Mouse (Mus musculus) spleen, adult 18-20 months (tissue): ENCODE data around the gene Npb.
"Not testable (repeated sequence)": the region's sequence is repeated elsewhere in the genome, so short reads cannot be mapped to it uniquely, and the experiment has no call there.

Experiments used
- DNase-seq, 2 experiments: peaks; one replicate each; pipeline ENCODE4 v3.0.0; 2022; ENCODE audit warnings: mixed read lengths in 2 of 2

The Npb gene

DNA sequence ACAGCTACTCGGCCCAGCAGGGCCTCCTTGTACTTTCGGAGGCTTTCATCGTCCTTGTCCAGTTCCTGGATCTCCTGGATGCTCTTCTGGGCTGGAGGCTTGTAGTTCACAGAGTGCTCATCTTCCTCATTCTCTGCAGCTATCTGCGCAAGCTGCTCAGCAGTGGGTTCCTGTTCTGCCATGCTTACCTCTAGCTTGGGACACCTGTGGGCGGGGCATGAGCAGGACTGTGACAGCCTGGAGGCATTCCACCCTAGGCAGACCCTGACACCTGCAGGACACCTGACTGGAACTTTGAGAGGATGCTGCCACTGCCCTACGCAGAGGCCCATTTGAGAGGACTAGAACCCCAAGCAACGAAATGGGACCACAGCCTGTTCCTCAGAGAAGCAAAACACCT, 28.1 kb upstream of the Npb start:
- peak; percentile 31 to 36 for DNase-seq

DNA sequence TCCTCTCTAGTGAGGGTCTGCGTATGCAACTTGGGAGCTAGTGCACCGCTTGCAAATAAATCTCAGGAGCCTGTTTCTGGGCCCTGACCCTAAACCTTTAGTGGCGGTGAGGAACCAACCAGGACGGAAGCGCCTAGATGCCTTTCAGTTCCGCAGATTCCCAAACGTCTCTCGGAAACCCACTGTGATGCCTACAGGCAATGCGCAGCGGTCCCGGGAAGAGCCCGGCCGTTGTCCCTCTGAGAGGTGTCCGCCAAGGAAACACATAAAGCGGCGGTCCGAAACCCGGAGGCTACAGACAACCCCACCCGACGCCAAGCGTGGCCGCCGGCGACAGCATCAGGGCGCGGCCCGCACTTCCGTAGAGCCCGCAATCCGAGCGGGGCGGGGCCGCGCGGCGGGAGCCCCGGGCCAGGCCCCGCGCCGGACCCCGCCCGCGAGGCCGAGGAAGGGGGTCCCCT, 27.4 kb upstream of the Npb start:
- DNase-seq = peak; percentile 43 to 63

DNA sequence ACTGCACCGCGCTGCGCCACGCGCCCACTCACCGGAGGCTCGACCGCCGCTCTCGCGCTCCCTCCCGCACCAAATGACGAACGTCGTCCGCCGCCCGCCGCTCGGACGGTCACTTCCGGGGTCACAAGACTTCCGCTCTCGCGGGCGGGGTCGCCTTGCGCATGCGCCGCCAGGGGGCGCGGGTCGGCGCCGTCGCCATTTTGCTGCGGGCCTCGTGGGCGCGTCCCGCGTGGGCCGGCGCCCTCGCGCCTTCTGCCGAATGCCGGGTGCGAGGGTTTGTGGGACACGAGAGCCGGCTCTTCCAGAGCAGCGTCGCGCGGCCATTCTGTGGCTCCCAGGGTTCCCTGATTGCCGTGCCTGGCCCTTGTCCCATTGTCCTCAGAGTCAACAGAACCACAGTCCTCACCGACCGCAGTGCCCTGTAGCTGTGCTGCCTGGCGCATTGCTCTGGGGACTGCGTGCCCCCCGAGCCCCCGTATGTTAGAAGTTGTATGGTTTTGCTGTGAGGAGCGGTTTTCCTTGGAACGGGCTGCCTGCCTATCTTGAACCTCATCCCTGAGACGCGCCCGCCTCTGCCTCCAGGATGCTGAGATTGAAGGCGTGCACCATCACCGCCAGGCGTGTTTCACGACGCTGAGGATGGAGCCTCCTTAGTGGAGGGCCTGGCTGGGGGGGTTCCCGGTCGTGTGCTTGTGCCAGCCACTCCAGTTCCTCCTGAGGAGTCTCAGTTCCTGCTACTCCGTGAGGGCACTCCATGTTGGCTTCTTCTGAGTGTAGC, 26.6 kb upstream of the Npb start, which contains the start of gene Arhgdia:
Gene Arhgdia (minus strand): TSS at position 135 of the 778 bp plus-strand sequence.
- DNase-seq = peak; percentile 81 to 86

DNA sequence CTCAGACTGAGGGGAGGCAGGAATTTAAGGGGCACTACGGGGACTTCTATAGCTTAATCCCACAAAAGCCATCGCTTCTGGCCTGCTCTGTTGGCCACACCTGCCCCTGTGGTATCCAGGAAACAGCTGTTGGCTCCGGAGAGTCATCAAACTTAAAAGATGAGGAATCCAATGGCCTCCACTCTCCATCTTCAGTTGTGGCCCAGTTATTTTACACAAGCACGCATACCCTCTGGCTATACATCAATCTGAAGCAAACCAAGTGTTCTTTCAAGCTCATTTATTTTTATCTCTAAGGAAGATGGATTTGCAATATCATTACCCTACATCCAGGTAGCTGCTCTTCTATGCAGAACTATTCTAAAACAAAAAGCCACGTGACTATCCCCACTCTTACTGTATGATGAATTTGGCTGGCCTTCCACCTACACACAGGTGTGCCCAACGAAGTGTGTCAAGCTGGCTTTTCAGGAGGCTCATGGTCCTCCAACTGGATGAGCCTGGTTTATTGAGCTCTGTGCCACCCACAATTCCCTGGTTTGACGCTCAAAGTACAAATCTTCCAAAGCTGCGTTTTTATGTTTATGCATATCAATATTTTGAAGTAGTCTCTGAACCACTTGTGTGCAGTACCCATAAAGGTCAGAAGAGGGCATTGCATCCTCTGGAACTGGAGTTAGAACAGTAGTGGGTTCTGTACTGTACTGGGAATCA, 25.9 kb upstream of the Npb start:
- DNase-seq = peak in 1 of 2 experiments; percentile 53

DNA sequence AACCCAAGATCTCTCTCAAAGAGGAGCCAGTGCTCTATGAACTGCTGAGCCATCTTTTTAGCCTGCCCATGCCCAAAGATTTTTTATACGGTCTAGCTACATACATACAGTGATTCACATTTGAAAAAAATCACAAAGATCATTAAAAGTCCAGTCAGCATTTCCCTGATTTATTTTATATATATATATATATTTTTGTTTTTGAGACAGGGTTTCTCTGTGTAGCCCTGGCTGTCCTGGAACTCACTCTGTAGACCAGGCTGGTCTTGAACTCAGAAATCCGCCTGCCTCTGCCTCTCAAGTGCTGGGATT, 25.3 kb upstream of the Npb start:
- DNase-seq = not testable (repeated sequence)

DNA sequence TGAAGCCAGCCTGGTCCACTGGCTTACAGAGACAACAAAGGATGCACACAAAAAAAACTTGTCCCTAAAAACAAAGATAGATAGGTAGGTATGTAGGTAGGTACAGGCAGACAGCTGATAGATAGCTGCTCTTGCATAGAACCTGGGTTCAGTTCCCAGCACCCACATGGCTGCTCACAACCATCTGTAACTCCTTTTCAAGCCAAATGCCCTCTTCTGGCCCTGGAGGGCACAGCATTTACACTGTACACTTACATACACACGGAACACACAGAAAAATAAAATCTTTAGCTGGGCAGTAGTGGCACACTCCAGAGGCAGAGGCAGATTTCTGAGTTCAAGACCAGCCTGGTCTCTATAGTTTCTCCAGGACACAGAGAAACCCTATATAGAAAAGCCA, 24.3 kb upstream of the Npb start:
- DNase-seq = no peak

DNA sequence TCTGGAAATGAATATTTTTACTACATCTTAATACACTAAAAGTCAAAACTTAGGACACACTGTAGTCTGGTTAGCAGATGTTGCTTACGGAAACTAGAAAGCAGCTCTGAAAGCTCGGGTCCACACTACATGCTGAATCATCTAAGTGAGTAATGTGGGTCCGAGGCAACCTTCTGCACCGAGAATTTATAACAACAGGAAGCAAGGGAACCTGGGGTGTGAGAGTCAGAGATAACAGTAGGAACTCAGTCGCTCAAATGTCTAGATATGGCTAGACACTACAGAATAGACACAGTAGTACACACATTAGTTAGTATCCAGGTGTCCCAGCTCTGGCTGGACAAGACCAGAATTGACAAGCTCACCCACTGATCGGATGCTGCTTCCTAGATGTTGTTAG, 19.7 kb upstream of the Npb start:
- DNase-seq = no peak

DNA sequence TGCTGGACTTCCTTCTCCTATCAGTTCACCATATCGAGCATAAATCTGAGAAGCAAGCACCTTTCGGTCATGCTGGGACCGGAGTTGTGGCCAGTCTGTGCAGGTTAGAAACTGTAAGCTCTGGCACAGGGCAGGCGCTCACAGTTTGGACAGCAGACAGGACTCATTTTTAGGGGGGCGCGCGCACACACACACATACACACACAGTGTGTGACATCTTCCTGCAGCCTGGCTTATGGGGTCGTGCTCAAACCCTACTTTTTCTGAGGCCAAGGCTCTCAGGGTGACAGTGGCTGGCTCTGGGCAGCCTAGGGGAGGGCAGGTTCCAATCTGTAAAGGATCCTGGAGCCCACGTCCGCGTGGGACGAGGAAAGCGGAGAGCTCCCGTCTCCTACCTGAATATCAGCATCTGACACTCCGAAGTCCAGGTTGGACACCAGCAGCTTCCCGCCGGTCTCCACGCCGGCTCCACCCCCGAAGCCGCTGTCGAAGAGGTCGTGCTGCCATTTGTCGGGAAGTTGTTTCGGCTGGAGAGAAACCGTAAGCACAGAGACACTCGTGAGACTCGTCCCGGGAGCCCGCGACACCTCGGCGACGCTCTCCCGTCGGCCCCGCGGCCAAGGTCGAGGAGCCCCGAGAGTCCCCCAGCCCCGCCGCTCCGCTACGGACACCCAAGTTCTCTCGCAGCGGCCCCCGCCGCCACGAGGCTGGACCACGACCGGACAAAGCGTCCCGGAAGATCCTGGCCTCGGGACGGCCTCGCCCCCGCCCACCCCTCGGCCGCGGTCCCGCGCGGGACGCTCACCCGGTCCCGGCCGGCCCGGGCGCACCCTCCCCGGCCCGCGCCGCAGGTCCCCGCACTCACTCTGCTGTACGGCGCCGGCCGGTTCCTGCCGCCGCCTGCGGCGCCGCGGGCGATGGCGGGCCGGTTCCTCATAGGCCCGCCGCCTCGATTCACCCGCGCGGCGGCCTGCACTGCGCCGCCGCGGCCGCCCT, 10.7 kb upstream of the Npb start:
- DNase-seq = no peak

DNA sequence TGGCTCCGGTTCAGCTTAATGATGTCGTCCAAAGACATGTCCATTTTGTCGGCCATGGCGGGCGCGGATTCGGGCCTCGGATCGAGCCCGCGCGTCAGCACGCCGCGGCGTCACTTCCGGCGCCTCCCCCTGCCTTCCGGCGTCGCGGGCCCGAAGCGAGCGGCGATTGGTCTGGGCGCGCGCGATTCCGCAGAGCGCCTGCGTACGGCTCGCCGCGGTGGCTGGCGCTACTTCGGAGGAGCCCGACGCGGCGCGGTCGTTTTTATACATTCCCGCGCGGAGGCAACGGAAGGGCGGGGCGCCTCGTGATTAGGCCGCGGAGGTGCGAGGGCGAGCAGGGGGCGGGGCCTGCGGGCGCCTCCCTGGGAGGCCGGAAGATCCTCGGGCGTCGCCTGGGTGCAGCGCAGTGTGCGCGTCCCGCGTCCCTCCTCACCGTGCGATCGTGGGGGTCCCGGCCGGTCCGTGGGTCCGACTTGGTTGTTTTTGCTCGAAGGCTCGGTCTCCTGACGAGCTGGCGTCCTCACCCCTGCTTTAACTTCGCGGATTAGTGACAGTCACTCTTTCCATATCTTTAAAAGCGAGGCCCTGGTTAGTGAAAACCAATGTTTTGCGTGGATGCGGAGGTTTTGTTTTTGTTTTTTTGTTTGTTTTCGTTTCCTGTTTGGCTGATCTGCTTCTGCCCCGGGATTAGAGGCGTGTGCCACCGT, 9.8 kb upstream of the Npb start, which contains the start of the genes Alyref and Anapc11:
Gene Alyref (minus strand): TSS at position 83 of the 707 bp plus-strand sequence.
Gene Anapc11 (plus strand): TSS at position 139 of the 707 bp plus-strand sequence.
- DNase-seq = peak; percentile 89 to 91

DNA sequence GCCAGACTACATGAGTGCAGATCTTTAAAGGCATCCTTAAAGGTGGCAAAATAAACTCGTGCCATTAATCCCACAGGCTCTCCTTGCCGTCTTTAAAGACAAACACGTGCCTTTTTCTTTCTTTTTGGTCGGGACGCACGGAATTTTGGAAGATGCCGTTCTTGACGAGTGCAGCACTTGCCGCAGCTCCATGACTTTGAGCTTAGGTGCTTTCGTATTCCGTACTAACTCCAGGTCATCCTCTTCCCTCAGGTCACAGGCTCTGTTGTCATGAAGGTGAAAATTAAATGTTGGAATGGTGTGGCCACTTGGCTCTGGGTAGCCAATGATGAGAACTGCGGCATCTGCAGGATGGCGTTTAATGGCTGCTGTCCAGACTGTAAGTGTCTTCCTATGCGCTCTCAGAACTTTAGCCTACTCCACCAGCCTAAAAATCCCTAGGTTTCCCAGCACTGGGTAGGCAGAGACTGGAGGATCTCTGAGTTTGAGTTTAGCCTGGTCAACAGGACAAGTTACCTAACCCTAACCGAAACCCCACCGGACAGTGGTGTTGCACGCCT, 9.2 kb upstream of the Npb start:
- no peak for DNase-seq

DNA sequence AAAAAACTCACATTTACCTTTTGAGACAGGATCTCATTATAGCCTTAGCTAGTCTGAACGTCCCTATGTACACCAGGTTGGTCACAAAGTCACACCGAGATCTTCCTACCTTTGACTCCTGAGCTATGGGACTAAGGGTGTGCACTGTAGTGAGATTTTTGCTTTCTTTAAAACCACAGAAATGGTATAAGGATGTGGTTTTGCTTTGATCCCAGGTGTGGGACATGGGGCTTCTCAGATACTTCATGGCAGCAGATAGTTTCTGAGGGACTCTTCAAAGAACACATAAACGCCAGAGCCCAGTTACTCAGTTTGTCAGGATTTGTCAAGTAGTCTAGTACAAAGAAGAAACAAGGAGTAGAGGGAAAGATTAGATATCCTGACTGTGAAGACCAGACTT, 7.6 kb upstream of the Npb start:
- DNase-seq = no peak

DNA sequence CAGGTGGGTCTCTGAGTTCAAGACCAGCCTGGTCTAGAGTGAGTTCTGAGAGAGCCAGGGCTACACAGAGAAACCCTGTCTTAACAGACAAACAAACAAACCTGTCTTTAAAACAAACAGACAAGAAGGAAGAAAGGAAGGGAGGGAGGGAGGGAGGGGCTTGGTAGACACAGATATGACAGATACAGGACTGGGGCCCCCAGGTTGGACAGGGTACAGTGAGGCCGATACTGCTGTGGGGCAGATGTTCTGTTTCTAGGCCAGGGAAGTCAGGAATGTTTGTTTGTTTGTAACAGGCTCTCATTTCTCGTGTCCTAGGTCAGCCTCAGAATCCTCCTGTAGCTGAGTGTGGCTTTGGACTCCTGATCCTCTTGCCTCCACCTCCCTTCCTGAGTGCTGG, 4.7 kb upstream of the Npb start:
- DNase-seq = no peak

DNA sequence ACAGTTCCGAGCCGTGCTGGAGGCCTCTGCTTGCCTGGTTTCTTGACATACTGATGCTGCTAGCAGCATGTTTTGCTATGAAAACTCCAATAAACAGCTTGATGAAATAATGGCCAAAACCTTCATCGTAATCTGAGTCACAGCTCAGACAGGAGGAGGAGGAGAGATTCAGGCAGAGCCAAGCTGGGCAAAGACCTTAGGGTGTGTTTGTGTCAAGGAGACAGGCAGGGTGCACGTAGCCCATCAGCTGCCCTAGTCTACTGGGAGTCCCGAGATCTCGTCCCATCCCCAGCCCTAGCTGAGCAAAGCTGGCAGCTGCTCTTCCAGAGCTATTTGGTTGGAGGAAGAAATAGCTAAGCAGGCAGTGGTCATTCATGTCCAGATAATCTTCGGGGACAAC, 2.6 kb upstream of the Npb start:
- DNase-seq = no peak

DNA sequence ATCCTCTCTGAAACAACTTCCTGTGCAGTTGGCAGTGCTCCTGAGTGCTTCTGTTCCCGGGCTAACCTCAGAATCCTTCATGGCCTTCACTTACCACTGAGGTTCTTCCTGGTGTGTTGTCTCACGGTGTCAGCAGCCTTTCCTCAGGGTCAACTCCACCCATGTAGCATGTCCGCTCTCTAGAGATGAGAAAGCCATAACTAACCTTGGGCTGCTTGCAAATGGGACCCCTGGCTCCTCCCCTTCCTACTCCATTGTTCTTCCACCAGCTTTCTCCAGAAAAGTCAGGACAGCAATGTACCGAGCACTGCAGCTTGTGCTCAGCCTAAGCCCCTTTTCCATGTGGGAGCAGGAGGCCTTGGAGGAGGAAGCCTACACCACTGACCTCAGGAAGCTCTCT, 1.5 kb upstream of the Npb start:
- no peak for DNase-seq

DNA sequence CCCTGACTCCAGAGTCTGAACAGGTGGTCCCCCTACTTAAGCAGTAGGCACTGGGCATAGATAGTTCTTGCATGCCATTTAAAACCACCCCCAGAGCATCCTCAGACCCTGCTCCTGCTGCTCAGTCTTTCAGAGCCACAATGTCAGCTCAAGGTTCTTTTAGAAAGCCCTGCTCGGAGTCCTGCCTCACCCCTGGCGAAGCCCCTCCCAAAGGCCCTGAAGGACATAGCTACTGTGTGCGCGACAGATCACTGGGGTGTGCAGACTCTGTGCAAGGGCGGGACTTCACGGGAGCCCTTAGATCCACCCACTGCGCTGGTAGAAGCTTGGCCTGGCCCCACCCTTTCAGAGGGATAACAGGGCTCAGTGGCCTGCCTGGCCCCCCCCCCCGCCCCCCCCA, 973 bp downstream of the Npb start:
- no peak for DNase-seq

DNA sequence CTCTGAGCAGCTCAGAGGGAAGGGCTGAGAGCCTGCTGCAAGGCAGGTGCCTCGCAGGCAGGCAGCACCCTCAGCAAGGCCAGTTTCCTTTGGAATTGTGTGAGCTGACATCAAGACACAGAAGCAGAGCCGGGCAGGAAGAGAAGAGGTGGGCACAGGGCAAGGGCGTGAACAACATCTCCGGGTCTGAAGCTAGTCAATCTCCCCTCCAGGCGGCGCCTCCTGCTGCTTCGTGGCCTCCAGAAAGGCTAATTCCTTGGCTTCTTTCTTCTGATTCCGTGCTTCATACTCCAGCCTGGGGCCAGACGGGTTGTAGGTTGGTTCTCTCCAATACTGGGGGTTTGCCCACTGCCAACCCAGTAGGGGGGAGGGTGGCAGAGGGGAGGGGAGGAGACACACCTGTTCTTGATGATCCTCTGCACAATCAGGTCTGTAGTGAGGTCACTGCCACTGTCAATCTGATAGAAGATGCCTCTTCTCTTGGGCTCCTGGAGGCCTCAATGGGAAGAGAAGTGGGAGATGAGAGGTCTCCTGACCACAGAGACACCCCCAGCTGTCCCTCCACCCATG, 2.3 kb downstream of the Npb start:
- DNase-seq = no peak

DNA sequence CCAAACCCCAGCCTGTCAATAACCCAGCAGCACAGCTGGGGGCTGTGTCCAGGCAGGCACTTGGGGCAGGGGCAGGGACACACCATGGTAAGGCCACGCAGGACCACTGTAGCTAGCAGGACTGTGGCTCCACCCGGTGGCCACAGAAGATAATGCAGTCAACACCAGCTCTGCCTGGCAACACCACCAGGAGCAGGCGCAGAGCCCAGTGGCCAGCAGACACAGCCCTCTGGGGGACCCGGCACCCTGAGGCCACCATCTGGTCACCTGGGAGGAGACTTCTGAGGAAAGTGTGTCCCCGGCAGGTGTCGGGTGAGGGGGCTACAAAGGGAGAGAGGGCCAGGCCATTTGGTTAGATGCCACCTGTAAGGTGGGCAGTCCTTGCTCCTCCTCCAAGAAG, 4.5 kb downstream of the Npb start:
- DNase-seq = peak; percentile 47 to 66

DNA sequence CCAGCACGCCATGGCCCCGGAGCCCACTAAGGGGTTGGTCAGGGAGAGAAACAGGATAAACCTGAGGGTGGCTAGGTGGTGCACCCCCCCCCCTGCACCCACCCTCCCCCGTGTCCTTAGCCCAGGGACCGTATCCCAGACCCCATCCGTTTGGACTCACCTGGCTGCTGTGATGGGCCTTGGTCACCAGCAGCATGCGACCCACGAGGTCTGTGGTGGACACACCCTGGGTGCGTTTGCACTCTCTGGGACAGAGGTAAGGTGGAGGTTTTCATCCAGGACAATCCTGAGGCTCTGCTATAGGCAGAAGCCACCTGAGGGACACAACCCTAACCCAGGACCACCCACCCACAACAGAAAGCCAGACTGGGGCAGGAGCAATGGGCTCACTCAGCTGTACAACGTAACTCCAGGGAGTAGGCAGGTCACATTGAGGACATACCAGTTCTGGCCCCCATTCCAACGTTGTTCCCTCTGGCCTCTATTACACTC, 5.2 kb downstream of the Npb start:
- DNase-seq = no peak

DNA sequence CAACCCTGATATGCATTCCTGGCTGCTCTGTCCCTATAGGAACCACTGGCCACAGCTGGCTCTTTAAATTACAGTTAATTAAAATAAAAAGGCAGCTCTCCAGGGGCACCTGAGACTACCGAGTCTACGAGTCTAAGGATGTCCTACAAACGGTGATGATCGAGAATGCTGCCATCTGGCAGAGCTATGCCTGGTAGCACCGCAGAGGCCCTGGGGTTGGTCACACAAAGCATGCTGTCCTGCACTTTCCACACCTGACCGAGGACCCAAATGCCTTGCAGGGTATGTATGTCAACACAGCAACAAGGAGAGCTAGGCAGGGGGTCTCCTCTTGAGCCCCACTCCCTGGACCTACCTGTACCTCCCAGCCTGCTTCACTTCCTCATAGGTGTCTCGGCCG, 5.7 kb downstream of the Npb start:
- no peak for DNase-seq

DNA sequence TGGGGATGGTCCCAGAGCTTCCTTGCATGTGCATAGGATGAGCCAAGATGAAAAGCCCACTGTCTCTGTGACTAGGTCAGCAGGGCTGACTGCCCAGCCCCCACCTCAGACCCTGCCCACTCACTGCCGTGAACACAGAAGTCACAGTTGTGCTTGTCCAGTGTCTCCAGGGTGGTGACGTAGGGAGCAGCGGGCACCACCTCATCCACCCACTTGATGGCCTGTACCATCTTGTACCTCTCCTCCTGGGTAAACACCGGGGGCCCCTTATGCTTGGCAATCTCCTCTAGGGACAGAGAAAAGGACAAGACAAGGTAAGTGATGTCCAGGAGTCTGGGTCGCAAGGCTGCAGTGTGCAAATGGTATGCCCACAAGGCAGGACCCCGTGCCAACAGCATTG, 6.9 kb downstream of the Npb start:
- no peak for DNase-seq

DNA sequence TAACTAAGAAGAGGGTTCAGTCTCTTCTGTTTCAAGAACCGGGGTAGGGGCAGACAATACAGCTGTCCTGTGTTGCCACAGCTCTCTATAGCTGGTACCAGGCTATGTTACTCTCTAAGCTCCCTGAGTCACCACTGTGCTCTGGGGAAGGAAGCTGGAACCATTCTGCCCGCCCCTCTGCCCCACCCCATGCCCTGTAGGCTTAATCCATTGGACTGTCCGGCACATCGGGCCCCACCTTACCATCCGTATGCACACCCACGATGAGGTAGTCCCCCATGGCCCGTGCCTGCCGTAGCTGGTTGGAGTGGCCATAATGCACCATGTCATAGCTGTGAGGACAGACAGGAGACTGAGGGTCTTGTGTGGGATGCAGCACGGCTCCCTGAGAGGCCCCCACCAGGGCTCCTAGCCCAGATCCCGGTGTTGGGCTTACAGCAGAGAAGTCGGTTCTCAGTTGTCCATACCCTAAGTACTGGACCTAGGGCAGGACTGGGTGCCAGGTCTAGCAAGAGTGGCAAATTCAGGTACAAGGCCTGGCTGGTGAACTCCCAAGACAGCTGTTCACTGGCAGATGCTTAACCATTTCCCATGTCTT, 7.4 kb downstream of the Npb start:
- DNase-seq = no peak
